14 mouse cellular contexts compared by ENCODE assay signal in genomic region chr11:83039156-83039555, GRCm38 (mm10). TPM values are rescaled to one million over a fixed set of nuclear protein-coding genes. Genes with fewer than 3 reads are reported as not detected.
DNase-seq lines count a peak whose midpoint lies in the region; ATAC-seq lines count a peak whose summit lies in the region.
"Had no signal": no experiment of that assay in that cellular context is flagged by ENCODE, and none has a peak within 500 bp of the region (broad histone marks: within the 10 kb centered on the region; RNA-seq: fewer than 3 reads in every experiment).

No protein-coding gene starts in this region.

- H3K9me3 ChIP-seq in kidney, embryonic 15.5 days (replicated peaks): no peaks in the 10 kb centered on the region
- no peaks in the 10 kb centered on the region for H3K9me3 ChIP-seq in stomach, embryonic 15.5 days
- H3K9me3 ChIP-seq: hindbrain, embryonic 15.5 days had no signal

- DNase-seq in adrenal gland, adult 2 months: peak; percentile 18
- no peak for DNase-seq in adrenal gland, adult (ENCODE audit: inconsistent age in 2 of 2, low spot score in 1 of 2)
- no peak for DNase-seq in kidney, adult 11 months
- DNase-seq in brain, adult 2 months (ENCODE audit: low read depth, low spot score): peak; percentile 30
- no peak for DNase-seq in cerebellum, adult 9-11 months
- DNase-seq in urinary bladder, postnatal 4 days (ENCODE audit: low spot score in 2 of 2): no peak
- DNase-seq: forebrain, postnatal 0 days; gastrocnemius, postnatal 14 days; kidney, postnatal 10 days; layer of hippocampus, adult 9-11 months; left cerebral cortex, postnatal 4 days had no signal

- no peaks in the 10 kb centered on the region for H3K27me3 ChIP-seq in kidney, embryonic 15.5 days
- no peaks in the 10 kb centered on the region for H3K27me3 ChIP-seq in stomach, embryonic 15.5 days (replicated peaks)

- peak overlapping the region; percentile 49; the same call in 1 of the 2 replicates for H3K4me2 ChIP-seq in kidney, embryonic 15.5 days
- H3K4me2 ChIP-seq in stomach, embryonic 15.5 days: peak overlapping the region; percentile 49; the same call in 1 of the 2 replicates

- no peak overlapping the region for H3K4me3 ChIP-seq in kidney, embryonic 15.5 days (replicated peaks)
- no peak overlapping the region for H3K4me3 ChIP-seq in stomach, embryonic 15.5 days (replicated peaks)
- H3K4me3 ChIP-seq: hindbrain, embryonic 15.5 days had no signal

- ATAC-seq in kidney, embryonic 15.5 days (replicated peaks; ENCODE audit: low FRiP score): no peak
- ATAC-seq in stomach, embryonic 15.5 days (ENCODE audit: insufficient read depth, low FRiP score, low read depth): no peak
- ATAC-seq: forebrain, postnatal 0 days had no signal

- no peaks in the 10 kb centered on the region for H3K36me3 ChIP-seq in kidney, embryonic 15.5 days
- H3K36me3 ChIP-seq in stomach, embryonic 15.5 days: no peaks in the 10 kb centered on the region
- H3K36me3 ChIP-seq: hindbrain, embryonic 15.5 days had no signal

- H3K27ac ChIP-seq in kidney, embryonic 15.5 days: no peak overlapping the region
- no peak overlapping the region for H3K27ac ChIP-seq in stomach, embryonic 15.5 days
- H3K27ac ChIP-seq: hindbrain, embryonic 15.5 days had no signal

- WGBS in kidney, embryonic 15.5 days: 25% methylated on average over 1 of the region's 1 CpGs
- WGBS in stomach, embryonic 15.5 days: 82% methylated on average over 1 of the region's 1 CpGs

- H3K9ac ChIP-seq in kidney, embryonic 15.5 days: no peak overlapping the region
- H3K9ac ChIP-seq in stomach, embryonic 15.5 days: no peak overlapping the region
- H3K9ac ChIP-seq: forebrain, postnatal 0 days; hindbrain, embryonic 15.5 days had no signal

- no peaks in the 10 kb centered on the region for H3K4me1 ChIP-seq in kidney, embryonic 15.5 days
- no peaks in the 10 kb centered on the region for H3K4me1 ChIP-seq in stomach, embryonic 15.5 days
- H3K4me1 ChIP-seq: hindbrain, embryonic 15.5 days had no signal

RNA-seq across cellular contexts. Expression of gene Slfn8, which starts 18.5 kb away (rescaled TPM):
- 1 to 10 TPM; 1.6 to 1.7 TPM for total RNA-seq in adrenal gland, adult 2 months (2021)
- polyA plus RNA-seq in adrenal gland, adult 2 months (2012; rRNA removed): 0.48 and 0.77 TPM in 2 replicates
- polyA plus RNA-seq in kidney, embryonic 15.5 days (2015; fragmentation: Nextera tagmentation; extraction: Ambion mirVana): 0.54 and 0.58 TPM in 2 replicates
- polyA plus RNA-seq in stomach, embryonic 15.5 days (2015; fragmentation: Nextera tagmentation; extraction: Ambion mirVana): 0.81 and 1.0 TPM in 2 replicates

RNA-seq across cellular contexts. Expression of gene Slfn2, which starts 25.8 kb away (rescaled TPM):
- 1 to 10 TPM; 4.5 to 4.9 TPM for total RNA-seq in adrenal gland, adult 2 months (2021)
- polyA plus RNA-seq in adrenal gland, adult 2 months (2012; rRNA removed): 0.99 and 1.2 TPM in 2 replicates
- 4.0 and 4.4 TPM in 2 replicates for polyA plus RNA-seq in kidney, embryonic 15.5 days (2015; fragmentation: Nextera tagmentation; extraction: Ambion mirVana)
- 8.4 and 9.2 TPM in 2 replicates for polyA plus RNA-seq in stomach, embryonic 15.5 days (2015; fragmentation: Nextera tagmentation; extraction: Ambion mirVana)

RNA-seq across cellular contexts. Expression of gene Slfn9, which starts 47.5 kb away (rescaled TPM):
- total RNA-seq in adrenal gland, adult 2 months (2021): 1 to 10 TPM; 5.3 to 7.5 TPM
- polyA plus RNA-seq in adrenal gland, adult 2 months (2012; rRNA removed): 0.91 and 1.2 TPM in 2 replicates
- 18.6 and 20.7 TPM in 2 replicates for polyA plus RNA-seq in kidney, embryonic 15.5 days (2015; fragmentation: Nextera tagmentation; extraction: Ambion mirVana)
- 23.8 and 26.8 TPM in 2 replicates for polyA plus RNA-seq in stomach, embryonic 15.5 days (2015; fragmentation: Nextera tagmentation; extraction: Ambion mirVana)

Comparison
In these comparisons a context has a peak if more than half of its experiments do, and no peak if none do; other contexts are left out.
1. DNase-seq: peak in adrenal gland, adult 2 months (single experiment) and brain, adult 2 months (single experiment); none in adrenal gland, adult (0 of 2), kidney, adult 11 months (single experiment), cerebellum, adult 9-11 months (single experiment) and urinary bladder, postnatal 4 days (0 of 2).